Mouse (Mus musculus) lung, postnatal 25 days (tissue): ENCODE measurements around the gene Cend1.

ENCODE experiments used
- DNase-seq: peaks from one replicate; pipeline ENCODE4 v3.0.0; 2022; ENCODE audit warnings: low spot score

Gene Cend1

GRCm38 (mm10) chr7:141429310-141429709 lies at the start of gene Cend1:
Gene Cend1 (minus strand): TSS chr7:141429491.
- DNase-seq = peak; percentile 30

GRCm38 (mm10) chr7:141478270-141478748 lies 49.0 kb upstream of the Cend1 start:
- no peak for DNase-seq

- DNase-seq = no peak
These were observed 48.4 kb upstream of the Cend1 start for GRCm38 (mm10) chr7:141477578-141478269.

- DNase-seq = no peak
These were observed 47.7 kb upstream of the Cend1 start for GRCm38 (mm10) chr7:141476981-141477370.

- peak; percentile 93 for DNase-seq
These were observed 47.1 kb upstream of the Cend1 start for GRCm38 (mm10) chr7:141476226-141476980.

- no peak for DNase-seq
These were observed 46.5 kb upstream of the Cend1 start for GRCm38 (mm10) chr7:141475805-141476158.

- DNase-seq = peak; percentile 86
These were observed 45.9 kb upstream of the Cend1 start, which contains the start of the genes Polr2l and Tspan4 for GRCm38 (mm10) chr7:141475011-141475804. Gene Polr2l (minus strand): TSS chr7:141475132. Gene Tspan4 (plus strand): TSS chr7:141475240.

GRCm38 (mm10) chr7:141474160-141474559 lies 44.9 kb upstream of the Cend1 start:
- no peak for DNase-seq

- no peak for DNase-seq
These were observed 43.5 kb upstream of the Cend1 start for GRCm38 (mm10) chr7:141472763-141473162.

GRCm38 (mm10) chr7:141472226-141472625 lies 42.9 kb upstream of the Cend1 start:
- no peak for DNase-seq

- DNase-seq = no peak
These were observed 41.9 kb upstream of the Cend1 start for GRCm38 (mm10) chr7:141471236-141471635.

GRCm38 (mm10) chr7:141470637-141470944 lies 41.3 kb upstream of the Cend1 start:
- DNase-seq = no peak

- no peak for DNase-seq
These were observed 40.8 kb upstream of the Cend1 start for GRCm38 (mm10) chr7:141469901-141470636.

- no peak for DNase-seq
These were observed 40.1 kb upstream of the Cend1 start for GRCm38 (mm10) chr7:141469352-141469751.

GRCm38 (mm10) chr7:141468522-141469211 lies 39.4 kb upstream of the Cend1 start:
- peak; percentile 87 for DNase-seq

GRCm38 (mm10) chr7:141468164-141468521 lies 38.9 kb upstream of the Cend1 start:
- DNase-seq = no peak

- DNase-seq = peak; percentile 91
These were observed 38.1 kb upstream of the Cend1 start, which contains the start of gene Cd151 for GRCm38 (mm10) chr7:141467230-141468030. Gene Cd151 (plus strand): TSS chr7:141467392.

- DNase-seq = no peak
These were observed 37.4 kb upstream of the Cend1 start for GRCm38 (mm10) chr7:141466607-141467148.

GRCm38 (mm10) chr7:141466045-141466394 lies 36.7 kb upstream of the Cend1 start:
- DNase-seq = no peak

- no peak for DNase-seq
These were observed 36.2 kb upstream of the Cend1 start for GRCm38 (mm10) chr7:141465388-141466044.
